Mouse (Mus musculus) cerebellum, adult 11 months (tissue): ENCODE measurements at regions not wholly inside any gene's neighbourhood (a gene's known extent, or its start where the extent isn't known, plus 50 kb on each side); places are given as distances from the start of the nearest gene placed in this dataset.

Source experiments
- DNase-seq: peaks from one replicate; pipeline ENCODE4 v3.0.0; 2022

- DNase-seq: no peak
These were observed 501.8 kb downstream of the Fat4 start for GRCm38 (mm10) chr3:39388491-39388890.

GRCm38 (mm10) chr3:39390442-39390841 lies 503.7 kb downstream of the Fat4 start:
- no peak for DNase-seq

DNA sequence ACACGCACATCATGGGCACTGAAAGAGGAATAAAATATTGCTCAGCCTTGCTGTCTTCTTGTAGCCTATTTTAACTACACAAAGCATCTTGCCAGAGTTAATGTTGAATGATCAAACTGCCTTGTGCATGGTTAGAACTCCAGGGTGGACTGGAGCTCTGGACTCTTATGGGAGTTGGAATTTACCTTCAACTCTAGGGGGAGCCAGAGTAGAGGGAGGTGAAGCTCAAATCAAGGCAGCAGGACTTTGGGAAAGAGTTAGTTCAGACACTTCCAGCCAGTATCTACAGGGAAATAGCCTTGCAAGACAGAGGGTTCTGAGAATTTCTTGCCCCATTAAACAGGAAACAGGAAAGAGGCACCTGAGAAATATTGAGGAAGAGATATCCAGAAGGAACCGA lies 505.3 kb downstream of the Fat4 start:
- DNase-seq: no peak

DNA sequence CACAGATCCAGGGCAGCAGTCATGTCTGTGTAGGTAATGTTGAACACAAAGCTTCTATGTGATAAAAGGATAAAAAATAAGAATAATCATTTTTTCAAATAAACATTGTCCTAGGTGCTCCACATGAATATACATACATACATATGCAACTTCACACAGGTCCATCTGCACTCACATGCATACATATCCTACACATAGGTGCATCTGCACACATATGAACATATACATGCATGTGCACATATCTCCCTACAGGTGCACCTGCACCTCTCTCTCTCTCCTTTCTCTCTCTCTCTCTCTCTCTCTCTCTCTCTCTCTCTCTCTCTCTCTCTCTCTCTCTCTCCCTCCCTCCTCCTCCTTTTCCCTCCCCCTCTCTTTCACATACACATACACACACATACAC lies 509.9 kb downstream of the Fat4 start:
- no peak for DNase-seq

DNA sequence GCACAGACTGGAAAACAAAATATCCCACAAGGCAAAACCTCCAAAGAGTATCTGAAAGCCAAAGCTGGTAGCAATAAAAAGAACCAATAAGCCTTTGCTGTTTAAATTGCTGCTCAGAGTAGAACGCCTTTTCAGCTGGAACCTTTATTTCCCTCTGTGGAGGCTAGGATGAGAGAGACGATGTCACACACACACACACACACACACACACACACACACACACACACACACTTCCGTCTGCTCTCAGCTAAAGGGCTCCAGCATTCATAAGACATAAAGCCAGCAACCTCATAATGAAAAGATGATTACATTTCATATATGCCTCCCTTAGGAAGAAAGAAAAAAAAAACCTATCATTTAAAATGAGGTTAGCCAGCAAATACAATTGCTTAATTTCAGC lies 510.5 kb downstream of the Fat4 start:
- no peak for DNase-seq

- DNase-seq: no peak
These were observed 510.9 kb downstream of the Fat4 start for GRCm38 (mm10) chr3:39397677-39398076.

- no peak for DNase-seq
These were observed 538.3 kb downstream of the Fat4 start for GRCm38 (mm10) chr3:39424778-39425642.

GRCm38 (mm10) chr3:39425643-39426016 lies 538.9 kb downstream of the Fat4 start:
- DNase-seq: no peak

DNA sequence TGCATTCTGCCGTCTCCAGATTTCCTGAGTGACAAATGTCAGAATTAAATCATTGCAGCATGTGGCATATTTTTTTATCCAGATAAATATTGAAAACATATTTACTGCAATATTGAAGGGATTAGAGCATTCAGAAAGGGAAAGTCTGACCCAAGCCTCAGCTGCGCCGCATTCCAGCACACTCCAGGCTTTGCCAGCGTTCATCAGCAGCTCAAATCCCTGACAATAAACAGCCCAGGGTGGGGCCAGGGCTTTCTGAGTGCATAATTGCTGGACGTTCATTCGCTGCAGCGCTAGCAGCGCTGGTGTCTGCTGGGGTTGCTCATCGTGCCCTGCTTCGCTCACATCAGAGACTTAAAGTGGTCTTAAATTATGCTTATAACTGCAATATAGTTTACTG lies 556.6 kb downstream of the Fat4 start:
- no peak for DNase-seq

DNA sequence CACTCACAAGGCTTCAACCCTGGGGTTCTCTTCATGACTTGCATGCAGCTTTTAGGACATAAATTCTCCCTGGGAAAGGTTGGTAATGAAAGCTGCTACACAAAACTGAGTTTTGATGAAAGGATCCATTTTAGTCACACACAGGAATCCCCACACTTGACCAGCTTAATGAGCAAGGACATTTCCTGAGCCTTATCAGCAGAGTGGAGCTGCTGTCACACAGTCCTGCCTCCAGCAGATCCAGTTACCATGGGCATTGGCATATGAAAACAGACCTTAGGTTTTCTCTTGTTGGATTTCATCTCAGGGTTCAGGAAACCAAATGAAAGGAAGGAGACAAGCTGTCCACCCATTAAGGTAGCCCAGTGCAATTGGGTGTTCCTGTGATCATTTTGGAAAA lies 568.9 kb downstream of the Fat4 start:
- DNase-seq: no peak

DNA sequence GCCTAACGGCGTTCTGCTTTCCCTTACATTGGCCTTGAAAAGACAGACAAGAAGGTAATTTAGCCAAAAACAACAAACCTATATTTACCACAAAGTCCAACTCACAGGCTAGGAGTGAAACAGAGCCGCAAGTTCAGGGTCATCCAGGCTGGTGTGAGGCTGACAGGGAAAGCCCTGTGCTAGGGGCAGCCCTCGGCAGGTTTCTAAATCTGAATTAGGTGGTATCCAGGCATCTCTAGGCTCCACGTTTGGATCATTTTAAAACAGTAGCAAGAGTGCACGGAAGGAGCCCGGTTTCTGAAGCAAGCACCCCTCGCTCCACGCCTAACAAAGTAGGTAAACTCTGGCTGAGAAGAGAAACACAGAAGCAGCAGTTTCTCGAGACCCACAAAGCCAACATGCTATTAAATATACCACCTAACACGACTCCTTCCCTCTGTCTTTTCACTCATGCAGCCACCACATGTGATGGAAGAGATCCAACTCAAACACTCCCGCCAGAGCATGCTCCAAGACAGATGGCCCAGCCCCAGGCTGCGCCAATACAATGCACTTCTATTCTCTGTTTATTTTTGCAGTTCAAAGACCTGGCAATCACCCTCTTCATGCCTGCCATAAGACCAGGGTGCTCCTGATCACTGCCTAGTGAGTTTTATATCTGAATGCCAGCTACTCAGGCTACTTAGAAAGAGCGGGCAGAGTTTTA lies 573.6 kb downstream of the Fat4 start:
- DNase-seq: no peak

- DNase-seq: no peak
These were observed 574.8 kb downstream of the Fat4 start for GRCm38 (mm10) chr3:39461561-39461960.

GRCm38 (mm10) chr3:39465811-39466210 lies 579.1 kb downstream of the Fat4 start:
- DNase-seq: no peak

GRCm38 (mm10) chr3:39489392-39489791 lies 602.7 kb downstream of the Fat4 start:
- DNase-seq: no peak

DNA sequence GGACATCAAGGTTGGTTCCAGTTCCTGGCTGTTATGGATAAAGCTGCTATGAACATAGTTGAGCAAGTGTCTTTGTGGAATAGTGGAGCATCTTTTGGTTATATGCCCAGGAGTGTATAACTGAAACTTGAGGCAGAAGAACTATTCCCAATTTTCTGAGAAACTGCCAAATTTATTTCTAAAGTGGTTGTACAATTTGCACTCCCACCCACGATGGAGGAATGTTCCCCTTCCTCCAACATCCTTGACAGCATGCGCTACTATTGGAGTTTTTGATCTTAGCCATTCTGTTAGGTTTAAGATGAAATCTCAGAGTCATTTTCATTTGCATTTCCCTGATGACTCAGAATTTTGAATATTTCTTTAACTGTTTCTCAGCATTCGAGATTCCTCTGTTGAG lies 607.6 kb downstream of the Fat4 start:
- DNase-seq: no peak

DNA sequence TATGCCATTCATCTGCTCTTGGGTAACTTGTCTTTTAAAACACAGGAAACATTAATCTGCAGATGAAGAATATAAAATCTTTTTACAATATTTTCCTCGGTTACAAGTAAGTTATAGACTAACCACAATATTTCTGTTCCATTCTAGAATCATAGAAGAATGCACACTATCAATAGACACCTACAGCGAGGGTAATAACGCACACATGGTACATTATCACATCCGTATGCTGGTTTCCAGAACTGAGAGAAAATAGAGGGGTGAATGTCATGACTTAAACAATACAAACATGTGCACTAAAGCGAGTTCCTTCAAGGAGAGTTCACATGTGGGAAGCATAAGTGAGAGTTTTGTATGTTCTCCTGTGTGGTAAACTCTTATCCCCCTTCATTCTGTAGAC lies 641.3 kb downstream of the Fat4 start:
- DNase-seq: no peak

- DNase-seq: no peak
These were observed 650.8 kb downstream of the Fat4 start for GRCm38 (mm10) chr3:39537515-39537914.

- DNase-seq: no peak
These were observed 653.9 kb downstream of the Fat4 start for GRCm38 (mm10) chr3:39540530-39541118.

DNA sequence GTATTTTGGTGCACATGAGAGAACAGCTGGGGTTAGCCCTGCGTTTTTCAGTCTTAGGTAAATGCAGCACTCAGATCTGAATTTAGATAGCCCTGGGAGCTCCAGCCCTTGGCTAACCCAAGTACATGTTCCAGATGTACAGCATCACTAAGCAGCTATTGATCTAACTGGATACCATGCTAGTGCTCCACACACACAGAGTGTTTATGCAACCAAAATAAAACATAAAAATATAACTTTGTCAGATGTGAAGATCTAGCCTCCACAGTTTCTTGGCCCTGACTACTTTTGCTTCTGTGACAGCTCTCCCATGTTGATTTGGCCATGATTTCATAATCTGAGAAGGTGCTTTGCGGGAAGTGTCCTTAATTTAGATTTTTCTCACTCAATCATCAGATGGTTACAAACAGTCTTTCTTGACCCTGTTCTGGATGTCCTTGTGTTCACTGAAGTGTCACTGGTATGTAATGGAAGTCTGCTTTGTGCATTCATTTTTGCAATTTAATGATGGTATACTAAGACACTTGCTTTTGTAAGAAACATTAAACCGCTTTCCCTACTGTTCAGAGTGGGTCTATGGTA lies 672.8 kb downstream of the Fat4 start:
- DNase-seq: no peak

DNA sequence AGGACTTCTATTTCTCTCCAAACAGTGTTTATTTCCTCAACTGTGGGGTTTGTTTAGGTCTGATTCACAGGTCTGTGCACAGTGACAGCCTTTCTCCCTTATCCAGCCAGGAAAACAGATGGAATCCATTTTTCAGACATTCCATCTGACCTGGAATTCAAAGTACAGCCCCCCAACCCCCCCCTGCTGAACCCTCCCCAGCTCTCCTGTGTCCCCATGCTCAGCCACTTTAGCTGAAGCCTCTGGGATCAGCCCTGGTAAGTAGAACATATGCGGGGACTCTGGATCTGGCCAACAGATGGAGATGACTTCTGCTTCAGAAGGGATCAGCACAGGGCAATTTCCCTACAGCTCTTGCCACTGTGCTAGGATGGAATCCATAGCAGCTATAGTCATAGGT lies 674.2 kb downstream of the Fat4 start:
- no peak for DNase-seq

DNA sequence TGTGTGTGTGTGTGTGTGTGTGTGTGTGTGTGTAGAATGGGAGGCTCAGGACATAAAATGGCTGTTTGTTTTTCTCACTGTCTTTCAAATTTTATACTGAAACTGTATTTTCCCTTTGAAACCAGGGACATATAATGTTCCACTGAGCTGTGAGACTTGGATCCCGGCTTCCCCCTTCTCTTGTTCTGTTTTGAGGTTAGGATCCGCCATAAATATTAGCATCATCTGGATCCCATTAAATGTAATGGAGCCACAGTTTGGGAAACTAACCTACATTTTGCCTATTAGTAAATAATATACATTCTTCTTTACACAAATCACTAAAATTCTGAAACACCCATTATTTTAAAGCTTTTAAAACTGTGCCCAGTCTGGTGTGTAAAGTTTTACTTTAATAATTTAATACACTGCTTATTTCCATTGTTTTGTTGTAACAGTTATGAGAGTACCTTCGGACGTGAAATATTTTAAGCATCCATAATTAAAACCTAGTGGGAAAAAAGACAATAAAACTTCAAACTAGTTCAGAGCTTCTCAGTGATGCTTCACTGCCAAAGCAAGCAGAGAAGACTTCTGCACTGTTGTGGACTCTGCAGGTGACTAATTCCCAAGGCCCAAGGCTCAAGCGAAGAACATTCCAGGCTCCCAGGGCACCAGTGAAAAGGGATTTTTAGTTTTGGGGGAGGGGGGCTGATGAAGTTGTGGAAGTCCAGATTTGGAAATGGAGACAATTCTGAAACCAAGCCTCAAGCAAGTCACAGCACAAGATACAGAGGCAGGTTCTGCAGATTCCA lies 684.9 kb downstream of the Fat4 start:
- no peak for DNase-seq

DNA sequence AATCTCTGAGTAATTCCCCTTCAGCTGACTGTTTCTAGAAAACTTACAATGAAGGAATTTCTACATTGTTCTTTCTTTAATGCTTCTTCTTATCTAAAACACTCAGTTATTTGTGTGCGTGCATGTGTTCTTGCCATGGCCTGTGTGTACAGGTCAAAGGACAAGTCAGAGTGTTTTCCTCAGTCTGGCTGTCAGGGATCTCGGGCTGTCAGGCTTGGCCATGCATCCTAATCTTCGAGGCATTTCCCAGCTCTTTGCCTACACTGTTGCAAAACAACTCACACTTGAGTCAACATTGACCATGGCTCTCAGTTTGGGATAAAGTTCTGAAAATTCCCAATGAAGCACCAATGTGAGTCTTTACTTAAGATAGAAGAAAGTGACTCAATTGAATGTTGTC lies 688.5 kb downstream of the Fat4 start:
- DNase-seq: no peak

GRCm38 (mm10) chr3:39591312-39591711 lies 704.6 kb downstream of the Fat4 start:
- no peak for DNase-seq
